Mouse (Mus musculus) urinary bladder, postnatal 36 days (tissue): ENCODE results near the gene Vrtn.

Experiments used
- DNase-seq, 2 experiments: peaks; one replicate each; pipeline ENCODE4 v3.0.0; 2022; ENCODE audit warnings: low spot score in 2 of 2, mixed read lengths in 1 of 2

The Vrtn gene

GRCm38 (mm10) chr12:84640654-84641053 is at the start of gene Vrtn:
Vrtn (plus strand) TSS chr12:84641019.
- DNase-seq = no peak

DNA sequence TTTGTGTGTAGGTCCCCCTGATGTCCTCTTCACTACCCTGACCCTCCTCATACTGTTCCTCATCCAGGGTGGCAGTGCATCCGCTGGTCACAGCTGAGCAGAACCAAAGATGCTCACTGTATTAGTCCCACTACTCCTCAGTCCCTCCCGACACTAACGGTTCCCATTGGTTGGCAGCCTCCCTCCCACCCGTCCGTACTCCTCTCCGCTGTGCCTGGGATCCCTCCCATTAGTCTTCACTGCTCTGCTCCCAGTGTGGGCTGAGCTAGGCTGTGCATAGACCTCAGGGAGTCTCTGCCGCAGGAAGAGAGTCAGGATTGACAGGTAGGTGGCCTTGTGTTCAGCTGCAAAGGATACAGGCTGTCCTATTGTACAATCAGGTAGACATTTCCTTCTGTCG is 42.5 kb upstream of the Vrtn start:
- DNase-seq = no peak

GRCm38 (mm10) chr12:84604001-84604400 is 36.8 kb upstream of the Vrtn start:
- DNase-seq = no peak

GRCm38 (mm10) chr12:84605860-84606259 is 35.0 kb upstream of the Vrtn start:
- DNase-seq = no peak

GRCm38 (mm10) chr12:84611718-84612117 is 29.1 kb upstream of the Vrtn start:
- DNase-seq = no peak

DNA sequence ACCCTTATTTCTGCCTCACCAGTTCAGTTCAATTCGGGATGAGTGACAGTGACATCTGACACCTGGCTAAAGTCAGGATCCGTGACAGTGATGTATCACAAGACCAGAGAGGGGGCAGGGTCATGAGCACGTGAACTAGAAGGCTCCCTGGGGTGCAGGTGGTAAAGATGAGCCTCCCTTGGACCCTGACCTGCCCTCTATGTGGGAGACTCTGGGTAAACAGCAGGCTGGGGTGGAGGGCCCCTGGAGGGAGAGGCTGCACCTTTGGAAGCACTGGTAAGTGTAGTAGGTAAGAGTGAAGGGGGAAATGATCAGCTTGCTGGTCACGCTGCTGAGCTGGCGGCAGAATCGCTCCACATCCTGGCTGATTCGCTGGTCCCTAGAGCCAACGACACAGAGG is 28.3 kb upstream of the Vrtn start:
- no peak for DNase-seq

DNA sequence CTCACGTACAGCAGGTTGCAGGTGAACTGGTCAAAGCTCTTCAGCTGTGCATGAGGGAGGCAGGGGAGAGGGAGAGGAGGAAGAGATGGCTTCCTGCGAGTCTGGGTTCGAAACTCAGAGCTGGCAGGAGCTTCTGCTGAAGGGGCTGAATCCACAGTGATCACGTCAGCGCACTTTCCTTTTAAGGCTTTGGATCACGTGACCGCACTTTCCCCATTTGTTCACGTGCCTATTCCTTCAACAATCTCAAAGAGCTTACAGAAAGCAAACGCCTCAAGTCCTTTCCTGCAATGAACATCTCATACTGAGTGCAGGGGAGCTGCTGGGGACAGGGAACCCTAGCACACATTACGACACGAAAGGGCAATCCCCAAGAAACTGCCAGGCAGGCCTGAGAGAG is 26.8 kb upstream of the Vrtn start:
- DNase-seq = no peak

- peak; percentile 44 to 67 for DNase-seq
Observed at GRCm38 (mm10) chr12:84614524-84614923, 26.3 kb upstream of the Vrtn start.

GRCm38 (mm10) chr12:84616977-84617630 is 23.7 kb upstream of the Vrtn start, which contains the start of gene Abcd4:
Abcd4 (minus strand) TSS chr12:84617413.
- DNase-seq = peak; percentile 90 to 96

DNA sequence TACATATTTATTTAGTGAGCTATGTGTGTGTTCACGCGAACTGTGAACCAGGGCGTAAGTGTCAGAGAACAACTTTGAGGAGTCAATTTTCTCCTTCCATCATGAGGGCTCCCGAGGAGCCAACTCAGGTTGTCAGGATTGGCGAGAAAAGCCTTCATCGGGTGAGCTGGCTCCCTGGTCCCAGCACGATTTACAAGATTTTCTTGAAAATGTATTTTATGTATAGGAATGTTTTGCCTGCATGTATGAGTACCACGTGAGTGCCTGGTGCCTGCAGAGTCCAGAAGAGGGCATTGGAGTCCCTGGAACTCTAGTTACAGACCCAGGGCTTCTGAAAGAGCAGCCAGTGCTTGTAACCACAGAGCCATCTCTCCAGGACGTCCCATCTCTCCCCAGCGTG is 23.2 kb upstream of the Vrtn start:
- DNase-seq = no peak

DNA sequence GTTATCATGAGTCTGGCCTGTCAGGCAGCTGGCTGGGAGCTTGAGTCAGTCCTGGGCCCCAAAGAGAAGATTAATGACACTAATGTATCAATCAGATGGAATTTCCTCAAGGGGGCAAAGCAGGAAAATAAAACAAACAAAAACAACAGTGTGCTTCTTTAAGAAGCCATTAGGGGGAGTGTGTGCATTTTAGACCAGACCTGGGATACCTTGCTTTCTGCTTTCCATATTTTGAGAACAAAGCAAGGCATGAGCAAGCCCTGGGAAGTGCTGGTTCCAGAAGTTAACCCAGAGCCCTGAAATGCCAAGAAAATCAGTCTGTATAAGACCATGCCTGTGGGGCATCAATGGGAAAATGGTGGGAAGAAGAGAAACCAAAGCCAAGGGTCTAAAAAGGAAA is 19.8 kb upstream of the Vrtn start:
- DNase-seq = no peak

DNA sequence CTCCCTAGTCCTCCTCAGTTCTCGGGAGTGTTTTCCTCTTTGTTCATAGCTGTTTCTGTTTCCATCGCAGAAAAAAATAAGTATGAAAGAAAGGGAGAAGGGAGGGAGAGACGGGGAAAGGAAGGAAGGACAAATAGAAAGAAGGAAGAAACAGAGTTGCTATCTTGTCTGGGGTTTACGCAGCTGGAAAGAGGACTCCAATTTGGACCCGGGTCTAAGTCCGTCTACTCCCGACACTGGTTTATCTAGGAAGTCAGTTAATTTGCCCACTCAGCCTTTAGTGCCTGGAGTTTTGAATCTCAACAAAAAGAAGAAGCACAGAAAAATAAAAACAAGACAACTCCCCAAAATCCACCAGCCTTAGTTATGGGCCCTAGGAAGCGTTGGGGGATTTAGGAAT is 16.2 kb upstream of the Vrtn start:
- no peak for DNase-seq

GRCm38 (mm10) chr12:84625116-84625515 is 15.7 kb upstream of the Vrtn start:
- DNase-seq = no peak

GRCm38 (mm10) chr12:84631867-84632266 is 9.0 kb upstream of the Vrtn start:
- DNase-seq = peak; percentile 16 to 44

DNA sequence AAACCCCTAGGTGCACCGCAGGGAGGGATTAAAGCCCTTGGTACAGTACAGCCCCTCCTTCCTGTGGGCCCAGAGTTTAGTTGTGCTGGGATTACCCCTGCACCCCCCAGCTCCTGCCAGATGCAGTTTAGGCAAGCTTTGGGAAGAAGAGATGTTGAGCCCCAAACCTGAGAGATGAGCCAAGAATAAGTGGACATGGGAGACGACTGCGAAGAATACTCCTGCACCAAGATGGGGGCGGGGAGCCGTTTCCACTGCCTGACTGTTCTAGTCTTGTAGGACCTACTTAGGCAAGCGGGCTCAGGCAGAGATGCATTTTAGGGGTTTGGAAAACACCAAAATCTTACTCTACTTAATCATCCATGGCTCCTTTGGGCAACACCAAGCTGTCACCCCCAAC is 566 bp upstream of the Vrtn start:
- DNase-seq = no peak

DNA sequence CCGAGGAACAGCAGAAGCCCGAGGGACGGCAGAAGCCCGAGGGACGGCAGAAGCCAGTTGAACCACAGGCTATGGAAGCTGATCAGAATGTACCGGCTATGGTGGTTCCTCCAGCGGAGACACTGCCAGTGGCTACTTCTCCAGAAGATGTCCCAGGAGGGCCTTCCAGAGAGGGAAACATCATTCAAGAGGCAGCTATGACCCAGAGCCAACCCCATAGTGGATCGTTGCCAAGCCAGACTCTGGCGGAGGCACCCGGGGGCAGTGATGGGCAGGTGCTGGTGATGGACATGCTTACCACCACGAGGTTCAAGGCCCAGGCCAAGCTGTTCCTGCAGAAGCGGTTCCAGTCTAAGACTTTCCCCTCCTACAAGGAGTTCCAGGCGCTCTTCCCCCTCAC is 9.4 kb downstream of the Vrtn start:
- DNase-seq = no peak

- DNase-seq = peak; percentile 38 to 40
Observed at GRCm38 (mm10) chr12:84653912-84654311, 13.1 kb downstream of the Vrtn start.

- DNase-seq = no peak
Observed at GRCm38 (mm10) chr12:84670555-84670954, 29.7 kb downstream of the Vrtn start.

- DNase-seq = no peak
Observed at GRCm38 (mm10) chr12:84671646-84672045, 30.8 kb downstream of the Vrtn start.

DNA sequence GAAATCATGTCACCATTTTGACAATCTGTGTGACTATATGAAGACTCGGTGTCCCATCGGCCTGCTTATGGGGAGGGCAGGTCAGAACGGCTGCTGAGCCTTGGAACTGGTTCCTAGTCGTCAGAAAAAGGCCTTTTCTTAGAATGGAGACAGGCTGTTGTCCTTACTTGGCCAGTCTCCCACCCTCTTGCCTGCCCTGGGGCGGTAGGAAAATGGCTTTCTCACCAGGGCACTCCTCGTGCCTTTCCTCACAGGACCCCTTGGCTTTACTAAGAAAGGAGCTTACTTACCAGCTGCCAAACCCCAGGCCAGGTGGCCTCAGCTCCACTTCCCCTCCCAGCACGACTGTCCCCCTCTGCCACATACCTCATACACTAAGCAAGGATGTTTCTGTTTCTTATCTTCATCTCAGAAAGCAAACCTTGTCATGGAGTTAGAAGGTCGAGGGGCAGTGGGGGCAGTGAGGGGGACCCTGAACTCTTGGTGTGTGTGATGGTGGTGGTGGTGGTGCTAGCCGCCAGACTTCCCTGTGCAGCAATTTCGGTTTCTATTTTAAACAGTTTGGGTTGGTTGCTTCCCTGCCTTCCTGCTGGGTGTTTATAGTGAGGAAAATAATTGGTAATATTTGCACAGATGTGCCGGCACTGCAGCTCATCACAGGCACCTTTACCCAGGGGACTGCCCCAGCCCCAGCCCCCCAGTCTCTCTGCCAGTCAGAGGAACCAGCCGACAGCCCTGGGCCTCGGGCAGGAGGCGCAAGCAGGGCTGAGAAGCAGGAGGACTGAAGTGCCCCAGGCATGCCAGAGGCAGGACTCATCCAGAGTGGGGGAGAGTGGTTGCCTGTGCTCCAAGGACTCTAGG is 34.1 kb downstream of the Vrtn start:
- DNase-seq = no peak

DNA sequence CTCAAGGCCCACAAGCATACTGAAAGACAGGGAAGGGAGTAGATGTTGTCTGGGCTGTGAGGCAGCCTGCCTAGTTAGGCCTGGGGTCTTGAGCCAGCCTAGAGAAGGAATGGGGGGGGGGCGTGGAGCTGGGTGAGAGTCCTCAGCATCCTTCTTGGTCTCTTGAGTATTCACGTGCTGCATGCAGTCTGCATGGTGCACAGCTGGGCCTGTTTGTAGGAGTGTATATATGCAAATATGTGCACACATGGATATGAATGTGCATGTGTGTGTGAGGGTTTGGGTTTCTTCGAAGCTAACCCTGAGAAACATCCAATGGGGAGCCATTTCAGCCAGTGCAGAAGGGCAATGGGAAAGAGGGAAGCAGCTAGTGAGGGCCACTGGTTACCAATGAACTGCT is 35.2 kb downstream of the Vrtn start:
- no peak for DNase-seq

- no peak for DNase-seq
Observed at GRCm38 (mm10) chr12:84684569-84684968, 43.8 kb downstream of the Vrtn start.

DNA sequence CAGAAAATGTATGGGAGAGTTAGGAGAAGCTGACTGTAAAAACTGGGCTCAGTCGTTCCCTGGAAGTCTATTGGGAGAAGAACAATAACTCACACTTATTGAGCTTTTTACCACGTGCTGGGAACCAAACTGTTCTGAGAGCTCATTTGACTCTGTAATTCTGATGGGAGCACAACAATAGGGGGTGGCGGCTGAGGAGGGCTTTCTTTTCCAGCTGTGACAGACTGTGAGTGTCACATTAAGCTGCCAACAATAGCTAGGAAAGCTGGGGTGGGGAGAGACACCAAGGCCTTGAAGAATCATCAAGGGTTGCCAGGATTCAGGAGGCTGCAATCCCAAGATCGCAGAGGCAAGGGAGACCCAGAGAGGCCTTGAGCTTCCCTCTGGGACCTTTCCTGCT is 45.4 kb downstream of the Vrtn start:
- no peak for DNase-seq
